Comparison of ENCODE assay signal across 13 mouse cellular contexts in the genomic region with DNA sequence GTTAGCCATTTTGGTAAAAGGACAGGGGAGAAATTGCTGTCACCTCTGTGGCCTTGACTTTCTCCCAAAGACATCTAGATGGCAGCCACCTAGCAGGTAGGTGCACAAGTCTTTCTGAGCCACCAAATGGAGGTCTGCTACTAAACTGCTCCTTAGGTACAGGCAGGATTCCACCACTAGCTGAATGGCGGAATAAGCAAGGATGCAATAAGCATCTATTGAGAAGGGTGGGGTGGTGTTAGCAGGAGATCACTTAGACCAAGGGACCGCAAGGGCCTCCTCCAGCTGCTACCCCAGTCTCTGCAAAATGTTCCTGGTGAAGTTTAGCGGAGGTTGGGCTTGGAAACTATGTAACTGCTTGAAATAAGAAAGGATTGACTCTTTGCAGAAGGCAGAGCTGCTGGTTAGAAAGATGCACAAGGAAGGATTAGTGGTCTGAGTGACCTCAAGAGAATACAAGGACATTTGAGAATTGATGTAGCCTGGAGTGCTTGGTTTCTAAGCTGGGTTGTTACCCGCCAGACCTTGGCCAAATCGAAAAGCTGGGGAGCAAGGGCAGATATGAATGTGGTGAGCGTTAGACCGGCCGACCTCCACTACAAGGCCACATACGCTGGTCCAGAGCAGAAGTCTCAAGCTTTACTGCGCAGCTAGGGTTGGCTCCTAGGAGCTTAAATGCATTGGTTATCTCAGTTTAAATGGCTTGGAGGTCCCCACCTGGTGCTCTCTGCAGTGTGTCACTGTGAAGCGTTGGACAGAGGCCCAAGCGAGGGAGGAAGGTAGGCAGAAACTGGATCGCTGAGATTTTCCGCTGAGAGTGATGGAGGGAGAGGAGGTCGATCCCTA. TPM values are rescaled to one million over a fixed set of nuclear protein-coding genes. Genes with fewer than 3 reads are reported as not detected.
DNase-seq lines count a peak whose midpoint lies in the region; ATAC-seq and TF ChIP-seq lines count a peak whose summit lies in the region.
"Had no signal": no experiment of that assay in that cellular context is flagged by ENCODE, and none has a peak within 500 bp of the region (broad histone marks: within the 10 kb centered on the region; RNA-seq: fewer than 3 reads in every experiment).

No protein-coding gene starts in this region.

- H3K9me3 ChIP-seq in intestine, embryonic 14.5 days (ENCODE audit: control insufficient read depth, low read length): no peaks in the 10 kb centered on the region
- no peaks in the 10 kb centered on the region for H3K9me3 ChIP-seq in intestine, postnatal 0 days (ENCODE audit: control insufficient read depth)
- no peaks in the 10 kb centered on the region for H3K9me3 ChIP-seq in forebrain, embryonic 11.5 days (ENCODE audit: control insufficient read depth, low read length)
- H3K9me3 ChIP-seq in intestine, embryonic 15.5 days: no peaks in the 10 kb centered on the region
- H3K9me3 ChIP-seq in neural tube, embryonic 11.5 days (ENCODE audit: control insufficient read depth, low read length): no peaks in the 10 kb centered on the region

- H3K27ac ChIP-seq in intestine, embryonic 14.5 days (ENCODE audit: low read depth): no peak overlapping the region
- H3K27ac ChIP-seq in intestine, postnatal 0 days (ENCODE audit: low read depth, low read length): no peak overlapping the region
- H3K27ac ChIP-seq in forebrain, embryonic 11.5 days (ENCODE audit: low read depth, low read length): no peak overlapping the region
- no peak overlapping the region for H3K27ac ChIP-seq in intestine, embryonic 15.5 days
- no peak overlapping the region for H3K27ac ChIP-seq in neural tube, embryonic 11.5 days (ENCODE audit: low read depth, low read length)
- H3K27ac ChIP-seq: stomach, postnatal 0 days had no signal

- H3K36me3 ChIP-seq in intestine, embryonic 14.5 days (ENCODE audit: control insufficient read depth, insufficient read depth, low read length): no peaks in the 10 kb centered on the region
- no peaks in the 10 kb centered on the region for H3K36me3 ChIP-seq in intestine, postnatal 0 days (ENCODE audit: control insufficient read depth, insufficient read depth)
- H3K36me3 ChIP-seq in forebrain, embryonic 11.5 days (ENCODE audit: control insufficient read depth, insufficient read depth, low read length): no peaks in the 10 kb centered on the region
- no peaks in the 10 kb centered on the region for H3K36me3 ChIP-seq in intestine, embryonic 15.5 days
- no peaks in the 10 kb centered on the region for H3K36me3 ChIP-seq in neural tube, embryonic 11.5 days (ENCODE audit: control insufficient read depth, insufficient read depth, low read length)

- peak overlapping the region; percentile 34; the same call in 1 of the 2 replicates for H3K4me2 ChIP-seq in intestine, embryonic 14.5 days (ENCODE audit: low read length)
- H3K4me2 ChIP-seq in intestine, postnatal 0 days (replicated peaks; ENCODE audit: low read depth): no peak overlapping the region
- peak overlapping the region; percentile 52; the same call in 1 of the 2 replicates for H3K4me2 ChIP-seq in forebrain, embryonic 11.5 days (ENCODE audit: low read depth, low read length, severe bottlenecking)
- peak overlapping the region; percentile 46 for H3K4me2 ChIP-seq in intestine, embryonic 15.5 days (replicated peaks)
- peak overlapping the region; percentile 51 for H3K4me2 ChIP-seq in neural tube, embryonic 11.5 days (ENCODE audit: low read depth)

- DNase-seq in intestine, embryonic 14.5 days (ENCODE audit: low spot score): no peak
- no peak for DNase-seq in forebrain, embryonic 11.5 days (ENCODE audit: low spot score)
- DNase-seq in neural tube, embryonic 11.5 days (ENCODE audit: low spot score): peak; percentile 51
- DNase-seq in layer of hippocampus, postnatal 25 days (ENCODE audit: extremely low spot score in 1 of 2, low spot score in 1 of 2): no peak
- no peak for DNase-seq in lung, postnatal 4 days
- DNase-seq: layer of hippocampus, adult 9-11 months had no signal

- TF ChIP-seq CTCF in intestine, postnatal 0 days (IDR thresholded peaks at IDR 0.05; ENCODE audit: low read depth): no peak

- H3K4me3 ChIP-seq in intestine, embryonic 14.5 days (ENCODE audit: low read depth, low read length): peak overlapping the region; percentile 17; the same call in 1 of the 2 replicates
- H3K4me3 ChIP-seq in intestine, postnatal 0 days (ENCODE audit: low read depth, low read length): no peak overlapping the region
- H3K4me3 ChIP-seq in forebrain, embryonic 11.5 days (ENCODE audit: low read depth, low read length): peak overlapping the region; percentile 47
- H3K4me3 ChIP-seq in intestine, embryonic 15.5 days (replicated peaks): no peak overlapping the region
- peak overlapping the region; percentile 40 for H3K4me3 ChIP-seq in neural tube, embryonic 11.5 days (ENCODE audit: low read depth, low read length)

- WGBS in intestine, embryonic 14.5 days: 10% methylated on average over 15 of the region's 15 CpGs
- 8% methylated on average over 15 of the region's 15 CpGs for WGBS in intestine, postnatal 0 days
- WGBS in forebrain, embryonic 11.5 days: 2% methylated on average over 15 of the region's 15 CpGs
- WGBS in intestine, embryonic 15.5 days: 11% methylated on average over 15 of the region's 15 CpGs
- WGBS in neural tube, embryonic 11.5 days: 5% methylated on average over 15 of the region's 15 CpGs

- ATAC-seq in intestine, embryonic 14.5 days (replicated peaks; ENCODE audit: low FRiP score, low TSS enrichment, low read depth): no peak
- ATAC-seq in intestine, postnatal 0 days: no peak
- no peak for ATAC-seq in forebrain, embryonic 11.5 days (replicated peaks; ENCODE audit: low FRiP score)
- no peak for ATAC-seq in intestine, embryonic 15.5 days
- no peak for ATAC-seq in neural tube, embryonic 11.5 days (ENCODE audit: insufficient read depth, low FRiP score, low TSS enrichment)
- ATAC-seq in cerebellum, adult (ENCODE audit: insufficient number of reproducible peaks, low FRiP score, low TSS enrichment): no peak

- no peaks in the 10 kb centered on the region for H3K4me1 ChIP-seq in intestine, embryonic 14.5 days (replicated peaks; ENCODE audit: control insufficient read depth, insufficient read depth, low read length)
- no peaks in the 10 kb centered on the region; the same call in 1 of the 2 replicates for H3K4me1 ChIP-seq in intestine, postnatal 0 days (replicated peaks; ENCODE audit: control insufficient read depth, insufficient read depth, low read length)
- H3K4me1 ChIP-seq in forebrain, embryonic 11.5 days (replicated peaks; ENCODE audit: control insufficient read depth, insufficient read depth, low read length): peaks cover 30% of the 10 kb centered on the region
- peaks cover 12% of the 10 kb centered on the region for H3K4me1 ChIP-seq in intestine, embryonic 15.5 days (replicated peaks)
- H3K4me1 ChIP-seq in neural tube, embryonic 11.5 days (ENCODE audit: control insufficient read depth, insufficient read depth, low read length): peaks cover 17% of the 10 kb centered on the region

- no peak overlapping the region for H3K9ac ChIP-seq in intestine, embryonic 14.5 days (ENCODE audit: low read length)
- H3K9ac ChIP-seq in intestine, postnatal 0 days (ENCODE audit: low read depth, low read length): no peak overlapping the region
- H3K9ac ChIP-seq in forebrain, embryonic 11.5 days (ENCODE audit: low read length): peak overlapping the region; percentile 67
- H3K9ac ChIP-seq in intestine, embryonic 15.5 days: no peak overlapping the region
- no peak overlapping the region for H3K9ac ChIP-seq in neural tube, embryonic 11.5 days (ENCODE audit: low read length)

- peaks cover 99% of the 10 kb centered on the region for H3K27me3 ChIP-seq in intestine, embryonic 14.5 days (replicated peaks; ENCODE audit: control insufficient read depth, insufficient read depth, low read length)
- peaks cover 97% of the 10 kb centered on the region for H3K27me3 ChIP-seq in intestine, postnatal 0 days (replicated peaks; ENCODE audit: control insufficient read depth, insufficient read depth, low read length)
- peaks cover 82% of the 10 kb centered on the region for H3K27me3 ChIP-seq in forebrain, embryonic 11.5 days (ENCODE audit: control insufficient read depth, insufficient read depth, low read length)
- H3K27me3 ChIP-seq in intestine, embryonic 15.5 days (replicated peaks): peaks cover 91% of the 10 kb centered on the region
- H3K27me3 ChIP-seq in neural tube, embryonic 11.5 days (ENCODE audit: control insufficient read depth, insufficient read depth, low read length): peaks cover 91% of the 10 kb centered on the region

RNA-seq across cellular contexts. Expression of gene Gsx2, which starts 0.6 kb away (rescaled TPM):
- not detected in 2 replicates for polyA plus RNA-seq in intestine, embryonic 14.5 days (2014; fragmentation: Nextera tagmentation; extraction: Ambion mirVana)
- polyA plus RNA-seq in intestine, postnatal 0 days (2015; fragmentation: Nextera tagmentation; extraction: Ambion mirVana): not detected in 2 replicates
- polyA plus RNA-seq in forebrain, embryonic 11.5 days (2014; fragmentation: Nextera tagmentation; extraction: Ambion mirVana): 20.1 and 23.1 TPM in 2 replicates
- not detected in 2 replicates for polyA plus RNA-seq in intestine, embryonic 15.5 days (2015; fragmentation: Nextera tagmentation; extraction: Ambion mirVana)
- polyA plus RNA-seq in neural tube, embryonic 11.5 days (2014; fragmentation: Nextera tagmentation; extraction: Ambion mirVana): 6.3 and 6.6 TPM in 2 replicates
- total RNA-seq in layer of hippocampus, postnatal 25 days (2021): under 1 TPM; 0.39 to 0.59 TPM
- total RNA-seq: common myeloid progenitor, adult 5-6 weeks; gastrocnemius, adult 8-10 months had no signal
- polyA plus RNA-seq: liver, embryonic 16.5 days; stomach, postnatal 0 days had no signal

RNA-seq across cellular contexts. Expression of gene Chic2, which starts 30.2 kb away (rescaled TPM):
- 39.2 and 42.2 TPM in 2 replicates for polyA plus RNA-seq in intestine, embryonic 14.5 days (2014; fragmentation: Nextera tagmentation; extraction: Ambion mirVana)
- polyA plus RNA-seq in intestine, postnatal 0 days (2015; fragmentation: Nextera tagmentation; extraction: Ambion mirVana): 30.7 and 34.7 TPM in 2 replicates
- polyA plus RNA-seq in forebrain, embryonic 11.5 days (2014; fragmentation: Nextera tagmentation; extraction: Ambion mirVana): 42.3 and 53.9 TPM in 2 replicates
- polyA plus RNA-seq in intestine, embryonic 15.5 days (2015; fragmentation: Nextera tagmentation; extraction: Ambion mirVana): 26.1 and 26.8 TPM in 2 replicates
- polyA plus RNA-seq in neural tube, embryonic 11.5 days (2014; fragmentation: Nextera tagmentation; extraction: Ambion mirVana): 46.8 and 51.3 TPM in 2 replicates
- 10 to 100 TPM; 21.4 to 26.1 TPM for total RNA-seq in layer of hippocampus, postnatal 25 days (2021)

Comparison
In these comparisons a context has a peak if more than half of its experiments do, and no peak if none do; other contexts are left out.
1. H3K4me3 ChIP-seq: peak in intestine, embryonic 14.5 days (single experiment), forebrain, embryonic 11.5 days (single experiment) and neural tube, embryonic 11.5 days (single experiment); none in intestine, postnatal 0 days (single experiment) and intestine, embryonic 15.5 days (single experiment).